8 mouse cellular contexts compared by ENCODE assay signal in the genomic region with DNA sequence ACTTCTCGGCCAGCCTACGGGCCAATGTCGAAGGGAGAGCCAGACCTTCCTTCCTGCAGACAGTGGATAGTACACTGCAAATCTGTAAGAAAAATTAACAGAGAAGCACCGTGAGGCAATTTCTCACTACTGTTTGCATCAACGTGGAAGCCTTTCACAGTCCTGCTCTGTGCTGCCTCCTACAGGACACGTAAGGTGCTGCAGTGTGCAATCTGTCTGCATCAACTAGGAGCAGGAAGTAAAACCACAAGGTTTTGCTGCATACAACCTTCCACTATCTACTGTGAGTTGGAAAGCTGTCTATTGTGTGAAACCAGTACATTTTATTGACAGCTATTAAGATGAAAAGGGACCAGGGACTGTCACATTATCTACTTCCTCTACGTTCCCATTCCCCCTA. TPM values are rescaled to one million over a fixed set of nuclear protein-coding genes. Genes with fewer than 3 reads are reported as not detected.
A peak's percentile ranks its signal among the peaks of the same experiment; 100 is the strongest.
DNase-seq lines count a peak whose midpoint lies in the region; ATAC-seq lines count a peak whose summit lies in the region.

No protein-coding gene starts in this region.

- H3K27ac ChIP-seq in midbrain, embryonic 14.5 days (replicated peaks; ENCODE audit: low read depth, low read length), result no peak overlapping the region
- H3K27ac ChIP-seq in midbrain, embryonic 10.5 days (replicated peaks), result no peak overlapping the region
- H3K27ac ChIP-seq in midbrain, embryonic 13.5 days, result no peak overlapping the region

- peaks cover 1% of the 10 kb centered on the region; the same call in 1 of the 2 replicates for H3K4me1 ChIP-seq in midbrain, embryonic 14.5 days (ENCODE audit: control insufficient read depth, insufficient read depth, low read length)
- peaks cover 8% of the 10 kb centered on the region for H3K4me1 ChIP-seq in midbrain, embryonic 10.5 days
- peaks cover 8% of the 10 kb centered on the region for H3K4me1 ChIP-seq in midbrain, embryonic 13.5 days (replicated peaks)

- H3K9ac ChIP-seq in midbrain, embryonic 14.5 days (replicated peaks; ENCODE audit: low read length), result no peak overlapping the region
- H3K9ac ChIP-seq in midbrain, embryonic 13.5 days (replicated peaks), result no peak overlapping the region

- DNase-seq in adrenal gland, postnatal 14 days, result peak; percentile 42
- no peak for DNase-seq in adrenal gland, postnatal 4 days (ENCODE audit: low spot score in 2 of 2)
- DNase-seq in midbrain, embryonic 14.5 days, result peak; percentile 18
- DNase-seq in midbrain, embryonic 10.5 days (ENCODE audit: low spot score), result no peak
- peak; percentile 10 to 20 for DNase-seq in thymus, postnatal 36 days
- DNase-seq in urinary bladder, postnatal 36 days (ENCODE audit: low spot score in 2 of 2), result no peak

- H3K9me3 ChIP-seq in midbrain, embryonic 14.5 days (ENCODE audit: control insufficient read depth, low read length), result no peaks in the 10 kb centered on the region
- H3K9me3 ChIP-seq in midbrain, embryonic 10.5 days (replicated peaks), result 0 out of 2 replicates have a peak, but pooled peaks cover 7% of the 10 kb centered on the region
- no peaks in the 10 kb centered on the region for H3K9me3 ChIP-seq in midbrain, embryonic 13.5 days

- no peak overlapping the region for H3K4me2 ChIP-seq in midbrain, embryonic 14.5 days (ENCODE audit: low read length)
- no peak overlapping the region for H3K4me2 ChIP-seq in midbrain, embryonic 13.5 days (replicated peaks)

- H3K27me3 ChIP-seq in midbrain, embryonic 14.5 days (ENCODE audit: control insufficient read depth, insufficient read depth, low read length), result no peaks in the 10 kb centered on the region
- H3K27me3 ChIP-seq in midbrain, embryonic 10.5 days (ENCODE audit: low read depth, poor library complexity, severe bottlenecking), result no peaks in the 10 kb centered on the region
- no peaks in the 10 kb centered on the region for H3K27me3 ChIP-seq in midbrain, embryonic 13.5 days

- 92% methylated on average over 7 of the region's 7 CpGs for WGBS in midbrain, embryonic 14.5 days
- WGBS in midbrain, embryonic 10.5 days, result 95% methylated on average over 7 of the region's 7 CpGs
- WGBS in midbrain, embryonic 13.5 days, result 93% methylated on average over 7 of the region's 7 CpGs

- H3K4me3 ChIP-seq in midbrain, embryonic 14.5 days (replicated peaks; ENCODE audit: low read depth, low read length), result no peak overlapping the region
- no peak overlapping the region for H3K4me3 ChIP-seq in midbrain, embryonic 10.5 days
- no peak overlapping the region for H3K4me3 ChIP-seq in midbrain, embryonic 13.5 days (replicated peaks)

- peaks cover 91% of the 10 kb centered on the region for H3K36me3 ChIP-seq in midbrain, embryonic 14.5 days (ENCODE audit: control insufficient read depth, insufficient read depth, low read length)
- H3K36me3 ChIP-seq in midbrain, embryonic 10.5 days, result peaks cover 100% of the 10 kb centered on the region
- peaks cover 91% of the 10 kb centered on the region for H3K36me3 ChIP-seq in midbrain, embryonic 13.5 days

- ATAC-seq in midbrain, embryonic 14.5 days (ENCODE audit: low FRiP score, low TSS enrichment), result no peak
- peak; percentile 46 to 67; a peak in 1 of 4 replicates for ATAC-seq in hematopoietic stem cell, adult 5-6 weeks (replicated peaks in 1 of 2; ENCODE audit: insufficient read depth in 1 of 2, low FRiP score in 2 of 2, low TSS enrichment in 1 of 2, low read depth in 1 of 2, poor library complexity in 2 of 2, severe bottlenecking in 2 of 2)
- ATAC-seq in midbrain, embryonic 13.5 days, result no peak

RNA-seq across cellular contexts. Expression of a gene that starts 6.2 kb away (rescaled TPM):
- 20.2 and 21.0 TPM in 2 replicates for total RNA-seq in adrenal gland, postnatal 14 days (2021)
- total RNA-seq in adrenal gland, postnatal 4 days (2021), result 10 to 100 TPM; 55.0 to 59.3 TPM
- polyA plus RNA-seq in midbrain, embryonic 14.5 days (2014; fragmentation: Nextera tagmentation; extraction: Ambion mirVana), result 77.3 and 85.8 TPM in 2 replicates
- polyA plus RNA-seq in midbrain, embryonic 10.5 days (2016; fragmentation: Nextera tagmentation; extraction: Ambion mirVana), result 152 and 161 TPM in 2 replicates
- total RNA-seq in hematopoietic stem cell, adult 5-6 weeks (2017), result 67.4 and 73.3 TPM in 2 replicates
- polyA plus RNA-seq in midbrain, embryonic 13.5 days (2015; fragmentation: Nextera tagmentation; extraction: Ambion mirVana), result 79.4 and 94.0 TPM in 2 replicates

RNA-seq across cellular contexts. Expression of a gene that starts 39.0 kb away (rescaled TPM):
- total RNA-seq in adrenal gland, postnatal 14 days (2021), result not detected in 2 replicates
- not detected for total RNA-seq in adrenal gland, postnatal 4 days (2021)
- polyA plus RNA-seq in midbrain, embryonic 14.5 days (2014; fragmentation: Nextera tagmentation; extraction: Ambion mirVana), result not detected in 2 replicates
- 0.16 and 0.20 TPM in 2 replicates for polyA plus RNA-seq in midbrain, embryonic 10.5 days (2016; fragmentation: Nextera tagmentation; extraction: Ambion mirVana)
- total RNA-seq in hematopoietic stem cell, adult 5-6 weeks (2017), result not detected in 2 replicates
- polyA plus RNA-seq in midbrain, embryonic 13.5 days (2015; fragmentation: Nextera tagmentation; extraction: Ambion mirVana), result 0.08 and 0.18 TPM in 2 replicates

Comparison
In these comparisons a context has a peak if more than half of its experiments do, and no peak if none do; other contexts are left out.
1. DNase-seq: peak in adrenal gland, postnatal 14 days (single experiment), midbrain, embryonic 14.5 days (single experiment) and thymus, postnatal 36 days (2 of 2); none in adrenal gland, postnatal 4 days (0 of 2), midbrain, embryonic 10.5 days (single experiment) and urinary bladder, postnatal 36 days (0 of 2).
2. ATAC-seq: peak in hematopoietic stem cell, adult 5-6 weeks (2 of 2); none in midbrain, embryonic 14.5 days (single experiment) and midbrain, embryonic 13.5 days (single experiment).